Comparison of ENCODE assay signal across 25 mouse cellular contexts in the genomic region with DNA sequence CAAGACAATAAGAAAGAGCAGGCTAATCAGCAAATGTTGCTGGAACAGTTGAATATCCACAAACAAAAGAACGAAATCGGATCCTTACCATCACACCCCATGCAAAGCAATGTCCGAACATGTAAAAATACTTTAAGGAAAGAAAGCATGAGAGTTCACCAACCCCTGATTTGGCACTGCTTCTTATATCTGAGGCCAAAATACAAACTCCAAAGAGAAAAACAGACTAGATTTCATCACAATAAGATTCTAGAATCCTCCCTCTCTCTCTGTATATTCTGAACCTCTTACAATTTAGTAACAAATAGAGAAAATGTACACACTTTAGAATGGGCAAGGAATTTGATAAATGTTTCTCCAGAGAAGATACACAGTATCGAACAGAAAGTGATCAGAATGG.
"Had no signal": no experiment of that assay in that cellular context is flagged by ENCODE, and none has a peak within 500 bp of the region (broad histone marks: within the 10 kb centered on the region; RNA-seq: fewer than 3 reads in every experiment).

No protein-coding gene starts in this region.

- H3K4me1 ChIP-seq: liver, embryonic 15.5 days; midbrain, embryonic 12.5 days; midbrain, embryonic 15.5 days; neural tube, embryonic 12.5 days had no signal

- DNase-seq: kidney, adult 11 months; kidney, adult 8-10 months; kidney, postnatal 10 days; kidney, postnatal 36 days; layer of hippocampus, postnatal 36 days; left cerebral cortex, postnatal 4 days; lung, adult 18-20 months; lung, postnatal 14 days; right cerebral cortex, adult 18-20 months; right cerebral cortex, postnatal 14 days; right cerebral cortex, postnatal 4 days; thymus, adult 2 months; thymus, postnatal 14 days had no signal

- H3K4me3 ChIP-seq: intestine, embryonic 15.5 days; kidney, embryonic 15.5 days; left cerebral cortex, adult 2 months; liver, embryonic 15.5 days; lung, embryonic 15.5 days; midbrain, embryonic 12.5 days; midbrain, embryonic 15.5 days; neural tube, embryonic 12.5 days; neural tube, embryonic 15.5 days; stomach, embryonic 15.5 days had no signal

- ATAC-seq: intestine, embryonic 15.5 days; midbrain, embryonic 15.5 days had no signal

- H3K9me3 ChIP-seq: intestine, embryonic 15.5 days; kidney, embryonic 15.5 days; liver, embryonic 15.5 days; lung, embryonic 15.5 days; midbrain, embryonic 12.5 days; midbrain, embryonic 15.5 days; neural tube, embryonic 12.5 days; neural tube, embryonic 15.5 days; stomach, embryonic 15.5 days had no signal

- H3K27me3 ChIP-seq: intestine, embryonic 15.5 days; kidney, embryonic 15.5 days; liver, embryonic 15.5 days; lung, embryonic 15.5 days; midbrain, embryonic 12.5 days; midbrain, embryonic 15.5 days; neural tube, embryonic 12.5 days; neural tube, embryonic 15.5 days; stomach, embryonic 15.5 days had no signal

- H3K4me2 ChIP-seq: intestine, embryonic 15.5 days; kidney, embryonic 15.5 days; liver, embryonic 11.5 days; liver, embryonic 15.5 days; lung, embryonic 15.5 days; midbrain, embryonic 12.5 days; midbrain, embryonic 15.5 days; neural tube, embryonic 12.5 days; neural tube, embryonic 15.5 days; stomach, embryonic 15.5 days had no signal

- H3K27ac ChIP-seq: intestine, embryonic 15.5 days; kidney, embryonic 15.5 days; left cerebral cortex, adult 2 months; liver, embryonic 15.5 days; lung, embryonic 15.5 days; macrophage; midbrain, embryonic 12.5 days; midbrain, embryonic 15.5 days; neural tube, embryonic 12.5 days; neural tube, embryonic 15.5 days; stomach, embryonic 15.5 days had no signal

- H3K36me3 ChIP-seq: intestine, embryonic 15.5 days; kidney, embryonic 15.5 days; liver, embryonic 15.5 days; lung, embryonic 15.5 days; midbrain, embryonic 12.5 days; midbrain, embryonic 15.5 days; neural tube, embryonic 12.5 days; neural tube, embryonic 15.5 days; stomach, embryonic 15.5 days had no signal

- H3K9ac ChIP-seq: intestine, embryonic 15.5 days; kidney, embryonic 15.5 days; liver, embryonic 15.5 days; lung, embryonic 15.5 days; midbrain, embryonic 12.5 days; midbrain, embryonic 15.5 days; neural tube, embryonic 12.5 days; neural tube, embryonic 15.5 days; stomach, embryonic 15.5 days had no signal
